Mouse (Mus musculus) liver, embryonic 18 days (tissue): ENCODE data around the gene Wdr63. TPM values are rescaled to one million over a fixed set of nuclear protein-coding genes. Genes with fewer than 3 reads are reported as not detected.

Source experiments
- polyA plus RNA-seq: library from polyadenylated mRNA; depleted of rRNA; stranded (reverse); fragments of >200 nt; gene quantifications from 2 replicates; pipeline ENCODE4 v1.2.3, GENCODE M21; 2012; rRNA removed

Wdr63 gene
- 0.12 and 0.16 TPM in 2 replicates for polyA plus RNA-seq

GRCm38 (mm10) chr3:146107921-146108571 lies at the start of gene Wdr63:
Gene Wdr63 (minus strand): TSS chr3:146108130.

GRCm38 (mm10) chr3:146149156-146150057 lies 41.5 kb upstream of the Wdr63 start, which contains the start of gene Mcoln2:
Gene Mcoln2 (plus strand): TSS chr3:146149833.

GRCm38 (mm10) chr3:146117258-146117996 lies 9.5 kb upstream of the Wdr63 start, which contains the start of gene Mcoln3:
Gene Mcoln3 (plus strand): TSS chr3:146117450.

Other genes with a start within 250 kb of the Wdr63 start
- 8.3 and 9.0 TPM in 2 replicates for gene Bcl10, start 185.3 kb downstream of the Wdr63 start, polyA plus RNA-seq
- gene 2410004B18Rik, start 170.1 kb downstream of the Wdr63 start, polyA plus RNA-seq = 6.9 and 8.4 TPM in 2 replicates
- gene Syde2, start 120.3 kb downstream of the Wdr63 start, polyA plus RNA-seq = 1.6 and 1.9 TPM in 2 replicates
- 0.05 and 0.10 TPM in 2 replicates for gene Mcoln3, start 9.3 kb upstream of the Wdr63 start, polyA plus RNA-seq
- 3.7 and 4.0 TPM in 2 replicates for gene Mcoln2, start 41.7 kb upstream of the Wdr63 start, polyA plus RNA-seq
- gene Lpar3, start 112.8 kb upstream of the Wdr63 start, polyA plus RNA-seq = 0.01 and 0.02 TPM in 2 replicates